Comparison of ENCODE assay signal across 8 mouse cellular contexts in the genomic region with DNA sequence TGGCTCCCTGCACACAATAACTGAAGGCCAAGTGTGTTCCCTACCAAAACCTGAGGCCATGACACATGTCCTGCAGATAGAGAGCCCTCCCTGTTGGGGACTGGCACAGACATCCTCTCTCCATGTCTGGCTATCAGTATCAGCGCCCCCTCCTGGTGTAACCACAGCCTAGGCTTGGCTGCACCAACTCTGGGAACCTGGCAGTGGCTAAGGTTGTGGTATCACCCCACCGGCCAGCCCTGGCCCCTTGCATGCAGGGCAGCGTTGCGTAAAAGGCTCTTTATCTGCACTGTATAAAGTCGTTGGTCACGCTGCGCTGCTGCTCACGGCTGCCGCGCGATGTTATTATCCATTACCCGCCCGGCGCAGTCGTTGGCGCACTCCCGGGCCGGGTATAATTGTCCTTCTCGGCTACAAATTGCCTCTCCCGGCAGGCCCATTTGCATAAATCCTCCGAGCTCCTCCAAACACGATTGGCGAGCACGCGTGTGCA. TPM values are rescaled to one million over a fixed set of nuclear protein-coding genes. Genes with fewer than 3 reads are reported as not detected.
A peak's percentile ranks its signal among the peaks of the same experiment; 100 is the strongest.
DNase-seq lines count a peak whose midpoint lies in the region; ATAC-seq lines count a peak whose summit lies in the region.

No protein-coding gene starts in this region.

- no peak overlapping the region for H3K9ac ChIP-seq in heart, embryonic 15.5 days
- no peak overlapping the region; the same call in 1 of the 2 replicates for H3K9ac ChIP-seq in midbrain, embryonic 14.5 days (replicated peaks; ENCODE audit: low read length)

- 84% methylated on average over 25 of the region's 25 CpGs for WGBS in heart, embryonic 15.5 days
- 7% methylated on average over 25 of the region's 25 CpGs for WGBS in midbrain, embryonic 14.5 days

- H3K4me2 ChIP-seq in heart, embryonic 15.5 days: no peak overlapping the region
- peak overlapping the region; percentile 15 for H3K4me2 ChIP-seq in midbrain, embryonic 14.5 days (ENCODE audit: low read length)

- no peak for DNase-seq in heart, adult 8-10 months (ENCODE audit: low spot score)
- DNase-seq in ZHBTc4 (ENCODE audit: low read depth, low spot score): peak; percentile 71
- DNase-seq in cerebellum, postnatal 4 days (ENCODE audit: low spot score in 2 of 2): peak; percentile 54 to 81
- DNase-seq in layer of hippocampus, postnatal 10 days (ENCODE audit: low spot score in 2 of 2): peak; percentile 68 to 76
- peak; percentile 86 for DNase-seq in midbrain, embryonic 14.5 days

- H3K4me1 ChIP-seq in heart, embryonic 15.5 days (replicated peaks): peaks cover 39% of the 10 kb centered on the region
- peaks cover 18% of the 10 kb centered on the region for H3K4me1 ChIP-seq in midbrain, embryonic 14.5 days (ENCODE audit: control insufficient read depth, insufficient read depth, low read length)

- H3K4me3 ChIP-seq in heart, embryonic 15.5 days: no peak overlapping the region
- 0 out of 2 replicates have a peak overlapping the region, but pooled peaks have one; percentile 1 for H3K4me3 ChIP-seq in midbrain, embryonic 14.5 days (replicated peaks; ENCODE audit: low read depth, low read length)

- no peaks in the 10 kb centered on the region for H3K27me3 ChIP-seq in heart, embryonic 15.5 days
- no peaks in the 10 kb centered on the region for H3K27me3 ChIP-seq in midbrain, embryonic 14.5 days (ENCODE audit: control insufficient read depth, insufficient read depth, low read length)

- H3K36me3 ChIP-seq in heart, embryonic 15.5 days: peaks cover 30% of the 10 kb centered on the region
- H3K36me3 ChIP-seq in midbrain, embryonic 14.5 days (ENCODE audit: control insufficient read depth, insufficient read depth, low read length): peaks cover 97% of the 10 kb centered on the region

- no peaks in the 10 kb centered on the region for H3K9me3 ChIP-seq in heart, embryonic 15.5 days (replicated peaks)
- H3K9me3 ChIP-seq in midbrain, embryonic 14.5 days (ENCODE audit: control insufficient read depth, low read length): no peaks in the 10 kb centered on the region

- 0 out of 2 replicates have a peak overlapping the region, but pooled peaks have one; percentile 9 for H3K27ac ChIP-seq in heart, embryonic 15.5 days
- H3K27ac ChIP-seq in midbrain, embryonic 14.5 days (replicated peaks; ENCODE audit: low read depth, low read length): peak overlapping the region; percentile 78

- no peak; the same call in 1 of the 2 replicates for ATAC-seq in heart, embryonic 15.5 days (replicated peaks; ENCODE audit: insufficient number of reproducible peaks, insufficient read depth, low FRiP score, low read depth)
- peak; percentile 46 for ATAC-seq in granulocyte monocyte progenitor cell, adult 5-6 weeks (replicated peaks; ENCODE audit: poor library complexity, severe bottlenecking)
- ATAC-seq in midbrain, embryonic 14.5 days (ENCODE audit: low FRiP score, low TSS enrichment): peak; percentile 84
- ATAC-seq in inflammation-experienced regulatory T-cells, adult 6 months: no peak

RNA-seq across cellular contexts. Expression of gene Bahcc1, which starts 47.6 kb away (rescaled TPM):
- 4.2 and 5.7 TPM in 2 replicates for polyA plus RNA-seq in heart, embryonic 15.5 days (2015; fragmentation: Nextera tagmentation; extraction: Ambion mirVana)
- 10 to 100 TPM in 2 of 4 experiments, 1 to 10 TPM in 2; 6.2 to 12.6 (median 9.3) TPM for total RNA-seq in heart, adult 8-10 months (2022)
- 22.5 and 22.9 TPM in 2 replicates for total RNA-seq in granulocyte monocyte progenitor cell, adult 5-6 weeks (2014; fragmentation: Nextera tagmentation)
- total RNA-seq in granulocyte monocyte progenitor cell, adult 5-6 weeks (2017): 4.7 and 5.9 TPM in 2 replicates
- 10 to 100 TPM; 21.9 to 26.0 TPM for total RNA-seq in layer of hippocampus, postnatal 10 days (2021)
- polyA plus RNA-seq in midbrain, embryonic 14.5 days (2014; fragmentation: Nextera tagmentation; extraction: Ambion mirVana): 20.0 and 25.9 TPM in 2 replicates
- not detected for polyA plus RNA-seq in inflammation-experienced regulatory T-cells, adult 6 months (2017; shearing (Covaris generic))

Comparison
In these comparisons a context has a peak if more than half of its experiments do, and no peak if none do; other contexts are left out.
1. ATAC-seq: peak in granulocyte monocyte progenitor cell, adult 5-6 weeks (single experiment) and midbrain, embryonic 14.5 days (single experiment); none in heart, embryonic 15.5 days (single experiment) and inflammation-experienced regulatory T-cells, adult 6 months (single experiment).